Mouse (Mus musculus) heart, adult 9 months (tissue): ENCODE measurements around the gene Rcc1.
A peak's percentile ranks its signal among the peaks of the same experiment; 100 is the strongest.

Experiments used
- DNase-seq, 2 experiments: peaks; one replicate each; pipeline ENCODE4 v3.0.0; 2022; ENCODE audit warnings: low spot score in 2 of 2

The Rcc1 gene

DNA sequence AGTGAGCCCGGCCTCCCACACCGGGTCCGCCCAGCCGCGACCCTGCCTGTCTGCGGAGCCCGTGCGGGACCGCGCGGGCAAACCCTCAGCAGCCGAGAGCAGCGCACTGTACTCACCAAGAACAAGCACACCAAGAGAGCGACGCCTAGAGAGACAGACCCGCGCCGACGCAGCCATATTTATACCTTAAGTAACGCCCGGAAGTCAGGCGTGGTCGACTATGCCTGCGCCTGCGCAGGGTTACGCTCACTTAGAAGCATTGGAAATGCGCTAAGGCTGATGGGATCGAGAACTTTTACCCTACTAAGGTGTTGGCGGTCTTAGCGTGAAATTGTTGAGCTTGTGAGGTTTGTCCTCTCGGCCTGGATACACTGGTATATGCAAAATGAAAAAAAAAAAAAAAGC, at the start of gene Rcc1:
Rcc1 (minus strand) TSS at position 125 of the 405 bp plus-strand sequence.
- DNase-seq: peak; percentile 92 to 94

DNA sequence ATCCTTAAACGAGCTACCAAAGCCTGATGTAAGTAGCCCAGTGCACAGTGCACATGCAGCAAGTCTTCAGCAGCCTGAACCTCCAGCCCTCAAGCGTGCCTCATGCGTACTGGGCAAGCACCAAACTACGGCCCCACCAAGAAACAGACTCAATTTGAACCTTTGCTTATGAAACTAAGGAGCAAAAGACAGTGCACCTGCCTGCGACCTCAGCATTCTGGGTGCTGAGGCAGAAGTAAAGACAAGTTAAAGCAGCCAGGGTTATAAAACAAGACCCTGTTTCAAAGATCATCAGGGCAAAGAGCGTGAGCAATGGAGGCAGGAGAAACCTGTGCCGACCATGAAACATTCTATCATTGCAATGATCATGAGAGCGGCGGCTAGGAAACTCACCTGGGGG, 47.6 kb upstream of the Rcc1 start:
- DNase-seq: no peak

DNA sequence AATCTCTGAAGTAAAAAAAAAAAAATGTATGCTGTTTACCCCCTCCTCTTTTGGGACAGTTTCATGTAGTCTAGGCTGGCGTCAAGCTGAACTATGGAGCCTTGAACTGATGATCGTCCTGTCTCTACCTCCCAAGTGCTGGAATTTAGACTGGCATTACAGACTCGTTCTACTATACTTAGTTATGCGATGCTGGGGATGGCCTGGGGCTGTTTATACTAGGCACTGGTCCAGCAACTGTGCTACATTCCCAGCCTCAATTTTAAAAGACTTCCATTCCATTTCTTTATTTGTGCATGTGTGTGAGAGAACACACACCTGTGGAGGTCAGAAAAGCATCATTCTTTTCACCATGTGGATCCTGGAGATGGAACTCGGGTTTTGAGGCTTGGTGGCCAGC, 45.5 kb upstream of the Rcc1 start:
- no peak for DNase-seq

- DNase-seq: peak; percentile 89 to 90
These were observed 44.8 kb upstream of the Rcc1 start for GRCm38 (mm10) chr4:132398045-132398774.

DNA sequence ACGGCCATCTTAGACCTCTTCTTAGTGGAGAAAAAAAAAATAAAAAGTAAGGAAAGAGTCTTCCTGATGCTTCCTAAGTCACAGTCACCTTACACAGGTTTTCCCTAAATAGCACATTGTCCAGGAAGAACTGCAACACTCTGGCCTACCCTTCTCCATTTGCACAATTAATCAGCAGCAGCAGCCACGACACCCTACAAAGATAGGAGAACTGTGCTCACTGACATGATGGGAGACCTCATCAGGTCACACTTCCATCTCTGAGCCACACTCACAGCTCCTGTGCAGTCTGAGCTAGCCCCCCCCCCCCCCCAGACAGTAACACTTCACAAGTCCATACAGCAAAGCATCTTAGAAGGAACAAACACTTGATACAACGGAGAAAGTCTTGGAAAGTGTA, 43.7 kb upstream of the Rcc1 start:
- DNase-seq: no peak

GRCm38 (mm10) chr4:132396251-132396650, 42.8 kb upstream of the Rcc1 start:
- no peak for DNase-seq

DNA sequence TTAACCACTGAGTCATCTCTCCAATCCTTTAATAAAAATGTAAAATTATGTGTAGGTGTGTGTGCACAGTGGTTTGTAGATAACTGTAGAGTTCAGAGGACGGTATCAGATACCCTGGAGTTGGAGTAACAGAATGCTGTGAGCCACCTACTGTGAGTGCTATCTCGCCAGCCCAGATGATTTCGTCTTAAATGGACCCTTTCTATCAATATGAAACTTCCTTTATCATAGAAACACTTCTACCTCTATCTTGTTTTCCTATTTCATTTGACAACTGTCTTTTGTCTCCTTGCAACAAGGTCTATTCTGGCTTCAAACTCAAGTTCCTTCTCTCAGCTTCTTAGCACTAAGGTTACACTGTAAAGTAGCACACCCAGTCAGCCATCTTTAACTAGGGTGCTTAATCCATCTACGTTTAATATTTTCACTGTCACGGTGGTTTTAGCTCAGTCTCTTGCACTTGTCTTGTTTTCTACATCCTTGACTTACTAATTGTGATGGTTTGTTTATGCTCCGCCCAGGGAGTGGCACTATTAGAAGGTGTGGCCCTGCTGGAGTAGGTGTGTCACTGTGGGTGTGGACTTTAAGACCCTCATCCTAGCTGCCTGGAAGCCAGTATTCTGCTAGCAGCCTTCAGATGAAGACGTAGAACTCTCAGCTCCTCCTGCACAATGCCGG, 37.8 kb upstream of the Rcc1 start:
- DNase-seq: no peak

- no peak for DNase-seq
These were observed 35.9 kb upstream of the Rcc1 start for GRCm38 (mm10) chr4:132389302-132389701.

- DNase-seq: peak; percentile 49 to 69
These were observed 34.2 kb upstream of the Rcc1 start for GRCm38 (mm10) chr4:132387617-132388016.

DNA sequence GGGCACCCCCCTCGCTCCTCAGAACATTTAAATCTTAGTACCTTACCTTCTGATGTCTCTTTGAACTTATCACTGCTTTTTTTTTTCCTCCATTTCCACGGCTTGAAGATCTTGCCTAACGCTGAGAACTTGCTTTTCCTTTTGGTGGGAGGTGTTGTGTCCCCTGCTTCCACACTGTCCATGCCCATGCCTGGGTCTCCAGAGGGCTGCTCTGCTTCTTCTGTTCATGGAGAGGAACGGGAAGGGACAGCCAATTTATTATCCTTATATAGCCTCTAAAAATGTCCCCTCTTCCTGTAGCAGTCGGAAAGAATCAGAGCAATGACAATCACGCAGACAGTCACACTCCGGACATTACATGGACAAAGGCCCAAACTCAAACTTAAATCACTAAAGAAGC, 33.4 kb upstream of the Rcc1 start:
- DNase-seq: peak; percentile 21 to 50

DNA sequence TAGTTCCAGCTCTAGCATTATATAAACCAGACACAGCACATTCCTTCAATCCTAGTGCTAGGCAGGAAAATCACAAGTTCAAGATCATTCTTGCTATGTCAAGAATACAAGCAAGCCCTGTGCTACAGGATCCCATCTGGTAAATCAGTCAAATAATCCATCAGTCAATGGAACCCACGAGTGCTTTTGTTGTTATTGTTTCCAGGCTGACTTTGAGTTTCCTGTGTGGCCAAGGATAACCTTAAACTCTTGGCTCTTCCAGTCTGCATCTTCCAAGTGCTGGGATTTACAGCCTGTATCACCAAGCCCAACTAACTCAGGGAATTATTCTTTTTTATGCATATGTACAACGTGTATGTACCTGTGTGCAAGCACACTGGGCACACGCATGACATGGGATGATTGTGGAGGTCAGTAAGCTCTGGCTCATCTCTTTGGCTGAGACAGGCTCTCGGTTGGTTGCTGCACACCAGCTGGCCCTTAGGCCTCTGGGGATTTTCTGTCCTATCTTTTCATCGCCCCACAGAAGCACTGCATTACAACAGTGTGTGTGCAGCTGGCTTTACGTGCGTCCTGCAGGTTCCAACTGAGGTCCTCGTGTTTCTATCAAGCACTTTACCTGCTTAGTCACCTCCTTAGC, 32.5 kb upstream of the Rcc1 start:
- DNase-seq: peak; percentile 44 to 72

DNA sequence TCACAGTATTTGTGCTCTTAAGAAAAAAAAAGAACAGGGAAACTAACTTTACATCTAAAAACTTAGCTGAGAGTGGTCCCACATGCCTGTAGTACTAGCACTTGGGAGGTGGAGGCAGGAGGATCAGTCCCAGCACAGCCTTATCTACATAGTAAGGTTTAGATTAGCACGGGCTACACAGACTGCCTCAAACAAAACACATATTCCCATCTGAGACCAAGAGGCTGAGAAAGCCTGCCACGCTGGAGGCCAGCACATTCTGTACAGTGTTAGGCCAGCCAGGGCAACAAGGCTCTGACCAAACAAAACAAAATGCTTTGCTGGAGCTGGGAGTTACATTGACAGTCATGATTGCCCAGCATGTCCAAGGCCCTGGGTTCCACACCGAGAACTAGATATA, 30.1 kb upstream of the Rcc1 start:
- DNase-seq: no peak

GRCm38 (mm10) chr4:132382296-132382695, 28.9 kb upstream of the Rcc1 start:
- no peak for DNase-seq

- DNase-seq: no peak
These were observed 27.7 kb upstream of the Rcc1 start for GRCm38 (mm10) chr4:132380965-132381616.

GRCm38 (mm10) chr4:132373820-132374219, 20.4 kb upstream of the Rcc1 start:
- no peak for DNase-seq

DNA sequence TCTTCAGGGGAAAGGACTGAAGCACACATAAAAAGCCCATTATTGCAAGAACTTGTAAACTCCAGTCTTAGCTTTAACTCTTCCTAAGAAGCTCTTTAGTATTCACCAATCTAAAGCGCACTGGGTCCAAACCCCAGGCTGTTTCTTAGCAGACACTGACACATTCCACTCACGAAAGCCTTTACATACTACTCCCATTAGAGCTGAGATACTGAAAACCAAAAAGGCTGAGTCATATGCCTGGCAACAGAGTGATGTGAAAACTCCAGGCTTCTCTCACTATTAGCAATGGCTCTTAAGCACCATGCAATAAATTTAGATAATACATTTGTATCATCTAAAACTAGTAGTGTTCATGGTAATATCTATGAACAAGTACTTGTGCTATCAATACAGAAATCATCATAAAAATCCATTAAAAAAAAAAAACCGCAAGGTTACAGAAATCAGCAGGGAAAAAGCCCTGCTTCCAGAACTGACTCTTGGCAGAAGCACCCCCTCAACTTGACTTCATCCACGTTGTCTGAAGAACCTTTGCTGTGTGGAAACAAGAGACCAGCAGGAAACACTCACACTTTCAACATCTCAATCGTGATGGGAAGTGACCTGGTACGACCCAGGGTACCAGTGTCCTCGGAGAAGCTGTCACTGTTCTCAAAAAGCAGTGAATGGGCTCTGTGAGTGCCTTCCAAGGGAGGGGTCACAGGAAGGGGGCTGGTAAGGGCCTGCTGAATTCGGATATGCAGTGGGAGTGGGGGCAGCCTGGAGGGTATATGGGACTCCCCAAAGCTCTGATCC, 16.7 kb upstream of the Rcc1 start:
- peak in 1 of 2 experiments; percentile 29 for DNase-seq

- DNase-seq: no peak
These were observed 14.2 kb upstream of the Rcc1 start for GRCm38 (mm10) chr4:132367480-132368201.

DNA sequence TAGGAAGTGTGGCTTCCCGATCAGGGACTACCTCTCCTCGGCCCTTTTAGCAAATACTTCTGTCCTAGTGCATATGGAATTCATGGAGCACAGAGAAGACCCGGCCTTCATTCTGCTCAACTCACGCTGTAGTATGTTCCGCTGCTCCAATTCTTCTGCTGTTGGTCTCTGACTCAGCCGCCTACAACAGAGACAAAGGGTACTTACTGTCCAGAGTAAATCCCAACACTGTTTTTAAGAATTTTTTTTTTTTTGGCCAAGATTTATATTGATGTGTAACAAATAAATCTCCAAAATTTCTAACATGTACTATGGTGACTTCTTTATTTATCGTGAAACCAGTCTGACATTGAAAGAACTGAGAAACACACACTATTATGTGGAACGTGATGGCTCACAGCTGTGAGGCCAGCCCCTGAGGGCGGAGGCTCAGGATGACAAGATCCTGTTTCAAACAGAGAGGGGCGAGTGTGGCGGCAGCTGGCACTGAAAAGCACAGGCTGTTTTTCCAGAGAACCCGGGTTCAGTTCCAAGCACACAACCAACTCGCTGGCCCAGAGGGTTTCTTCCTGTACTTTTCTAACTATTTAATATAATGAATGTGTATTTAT, 12.2 kb upstream of the Rcc1 start:
- no peak for DNase-seq

- DNase-seq: no peak
These were observed 10.1 kb upstream of the Rcc1 start for GRCm38 (mm10) chr4:132363487-132363886.

GRCm38 (mm10) chr4:132359510-132359909, 6.1 kb upstream of the Rcc1 start:
- no peak for DNase-seq
